Mouse (Mus musculus) erythroblast, embryonic 14.5 days (primary cell): ENCODE results near the gene Slc34a2.

Experiments
- GATA1 ChIP-seq: IDR thresholded peaks from 2 replicates; pipeline ENCODE4 v1.6.1; 2012; ENCODE audit warnings: low read length, inconsistent platforms, mixed read lengths
- TAL1 ChIP-seq: IDR thresholded peaks from 3 replicates; pipeline ENCODE4 v1.6.1; 2012; ENCODE audit warnings: low read length, inconsistent platforms, mixed read lengths

DNA sequence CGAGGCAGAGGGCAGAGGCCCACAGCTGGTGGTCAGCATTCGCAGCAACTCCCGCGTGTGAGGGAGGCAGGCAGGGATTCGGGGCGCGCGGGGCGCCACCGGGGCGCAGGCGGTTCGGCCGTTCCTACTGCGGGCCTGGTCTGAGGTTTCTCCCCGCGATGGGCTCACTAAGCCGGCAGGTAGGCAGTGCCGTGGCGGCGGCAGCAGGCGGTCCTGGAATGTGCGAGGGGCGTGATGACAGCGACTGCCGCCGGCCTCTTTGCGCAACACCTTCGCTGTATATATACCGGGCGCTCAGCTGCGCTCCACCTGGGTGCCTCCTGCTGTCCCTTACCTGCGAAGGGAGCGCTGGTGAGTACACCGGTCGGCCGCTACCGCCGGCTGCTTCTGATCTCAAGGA, 11.2 kb downstream of the Slc34a2 start:
- no peak for TF ChIP-seq GATA1
- TF ChIP-seq TAL1 = no peak
